23 mouse cellular contexts compared by ENCODE assay signal in genomic region chr9:98974898-98975297, GRCm38 (mm10). TPM values are rescaled to one million over a fixed set of nuclear protein-coding genes. Genes with fewer than 3 reads are reported as not detected.
"Had no signal": no experiment of that assay in that cellular context is flagged by ENCODE, and none has a peak within 500 bp of the region (broad histone marks: within the 10 kb centered on the region; RNA-seq: fewer than 3 reads in every experiment).

No protein-coding gene starts in this region.

- DNase-seq: cerebellum, postnatal 10 days; cerebellum, postnatal 14 days; cerebellum, postnatal 25 days; cerebellum, postnatal 36 days; embryo, embryonic 11 days; forebrain, postnatal 0 days; gastrocnemius, adult 2 months; gastrocnemius, postnatal 10 days; gastrocnemius, postnatal 14 days; gastrocnemius, postnatal 25 days; gastrocnemius, postnatal 36 days; heart, adult 11 months; heart, adult 18-20 months; heart, adult 2 months had no signal

- ATAC-seq: forebrain, embryonic 13.5 days; forebrain, embryonic 14.5 days; forebrain, embryonic 15.5 days; forebrain, embryonic 16.5 days; forebrain, postnatal 0 days had no signal

RNA-seq across cellular contexts. Expression of gene Foxl2, which starts 19.8 kb away (rescaled TPM):
- total RNA-seq: common myeloid progenitor, adult 5-6 weeks; gastrocnemius, adult 2 months; gastrocnemius, adult 8-10 months; gastrocnemius, postnatal 10 days; gastrocnemius, postnatal 14 days; gastrocnemius, postnatal 36 days; gastrocnemius, postnatal 4 days; granulocyte monocyte progenitor cell, adult 5-6 weeks; heart, adult 18-20 months; heart, adult 2 months; heart, adult 8-10 months had no signal
